Mouse (Mus musculus) liver, embryonic 14 days (tissue): ENCODE data around the gene Nts. TPM values are rescaled to one million over a fixed set of nuclear protein-coding genes. Genes with fewer than 3 reads are reported as not detected.

Source experiments
- polyA plus RNA-seq: library from polyadenylated mRNA; depleted of rRNA; stranded (reverse); fragments of >200 nt; gene quantifications from 2 replicates; pipeline ENCODE4 v1.2.3, GENCODE M21; 2012; rRNA removed

Gene Nts
- polyA plus RNA-seq = 0.07 TPM in 1 of 2 replicates, not detected in the other

GRCm38 (mm10) chr10:102490386-102490785 lies at the start of gene Nts:
TSS of gene Nts (minus strand) at chr10:102490486.

DNA sequence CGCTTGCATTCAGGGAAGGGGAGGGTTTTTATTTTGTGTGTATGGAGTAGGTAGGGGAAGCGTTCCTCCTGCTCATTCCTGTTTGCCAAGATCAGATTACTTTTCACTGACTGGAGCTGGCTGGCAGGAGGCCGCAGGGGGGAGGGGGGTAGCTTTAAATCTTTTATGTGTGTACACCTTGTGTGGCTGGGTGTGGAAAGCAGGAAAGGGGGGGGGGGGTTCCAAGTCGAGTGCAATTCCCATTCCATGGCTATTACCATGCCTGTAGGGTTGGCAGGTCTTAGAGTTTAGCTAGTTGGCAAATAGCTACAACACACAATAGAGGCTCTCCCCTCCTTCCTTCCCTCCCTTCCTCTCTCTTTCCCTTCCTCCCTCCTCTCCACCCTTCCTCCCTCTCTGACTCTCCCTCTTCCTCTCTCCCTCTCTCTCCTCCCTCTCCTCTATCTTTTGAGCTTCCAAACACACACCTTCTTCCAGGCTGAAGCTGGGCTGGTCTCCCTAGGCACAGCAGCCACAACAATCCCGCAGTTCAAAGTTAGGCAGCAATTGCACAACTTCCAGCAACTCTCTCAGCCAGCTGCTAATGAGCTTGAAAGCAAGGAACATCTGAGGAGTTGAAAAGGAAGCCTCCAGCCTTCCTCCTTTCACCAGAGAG lies 21.6 kb upstream of the Nts start, which contains the start of gene Rassf9:
TSS of gene Rassf9 (plus strand) at position 416 of the 655 bp plus-strand sequence.

Other genes with a start within 250 kb of the Nts start
- 0.05 and 0.08 TPM in 2 replicates for gene Rassf9, start 21.7 kb upstream of the Nts start, polyA plus RNA-seq